Mouse (Mus musculus): ENCODE measurements around the gene Chd4. TPM values are rescaled to one million over a fixed set of nuclear protein-coding genes. Genes with fewer than 3 reads are reported as not detected.

Gene Chd4
- total and polyA plus RNA-seq, 2 experiments, result 14.0 to 30.0 TPM

DNA sequence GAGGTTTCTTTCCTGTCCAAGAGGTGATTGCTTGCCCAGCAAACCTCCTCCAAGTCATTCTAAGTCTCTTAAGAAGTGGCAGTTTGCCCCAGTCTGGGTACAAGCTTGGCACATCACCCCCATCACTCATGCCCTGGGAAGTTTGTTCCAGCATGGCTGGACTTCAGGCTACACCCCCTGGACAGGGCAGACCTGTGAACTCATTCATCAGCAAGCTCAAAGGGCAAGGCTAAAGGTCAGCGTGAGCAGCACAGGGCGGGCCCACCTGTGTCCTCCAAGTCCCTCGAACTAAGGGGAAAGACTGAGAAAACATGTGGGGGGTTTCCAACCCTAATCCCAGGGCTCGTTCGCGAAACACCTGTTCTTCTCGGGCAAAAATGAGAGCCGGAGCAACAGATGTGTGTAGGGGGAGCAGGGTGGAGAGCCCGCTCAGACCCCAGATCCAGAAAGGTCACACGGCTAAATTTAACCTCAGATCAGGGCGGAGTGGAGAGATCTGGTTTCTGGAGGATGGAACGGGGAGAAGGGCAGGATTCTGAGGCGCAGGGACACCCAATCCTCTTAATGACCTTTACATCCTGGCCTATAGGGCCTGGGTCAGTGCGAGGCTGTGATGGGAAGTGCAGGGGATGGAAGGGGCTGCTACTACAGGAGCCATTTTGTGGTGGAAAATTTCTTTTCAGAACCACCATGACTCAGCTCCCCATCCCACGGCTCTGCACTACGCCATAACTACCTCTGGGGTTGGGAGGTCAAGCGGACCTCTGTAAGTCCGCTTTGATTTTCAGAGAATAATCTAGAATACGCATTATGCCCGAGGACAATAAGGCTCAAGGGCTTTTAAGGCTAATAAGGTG lies 68.2 kb downstream of the Chd4 start:
- TF ChIP-seq CTCF (IDR thresholded peaks at IDR 0.05; ENCODE audit: low read depth, low read length) (no peak), POLR2A (IDR thresholded peaks at IDR 0.05; ENCODE audit: extremely low read depth, insufficient read depth, low read length) (no peak)
- H3K9ac ChIP-seq (ENCODE audit: low read depth, low read length), result peak overlapping the region; percentile 95
- peaks cover 8% of the 10 kb centered on the region for H3K4me1 ChIP-seq (ENCODE audit: control insufficient read depth, insufficient read depth, low read length)
- H3K27me3 ChIP-seq (ENCODE audit: control insufficient read depth, insufficient read depth, low read length), result no peaks in the 10 kb centered on the region
- WGBS, result 4% methylated on average over 20 of the region's 20 CpGs
- peaks cover 6% of the 10 kb centered on the region for H3K36me3 ChIP-seq (ENCODE audit: control insufficient read depth, insufficient read depth, low read length)
- peaks cover 14% of the 10 kb centered on the region; the same call in 1 of the 2 replicates for H3K79me2 ChIP-seq (ENCODE audit: control insufficient read depth, insufficient read depth, low read length)
- peak; percentile 93 for DNase-seq (ENCODE audit: extremely low read depth, low read depth, low spot score)
- peak overlapping the region; percentile 91 for H3K27ac ChIP-seq (replicated peaks; ENCODE audit: insufficient read depth, low read depth, low read length)
- H3K4me3 ChIP-seq (ENCODE audit: insufficient read depth, low read depth, low read length), result peak overlapping the region; percentile 95

DNA sequence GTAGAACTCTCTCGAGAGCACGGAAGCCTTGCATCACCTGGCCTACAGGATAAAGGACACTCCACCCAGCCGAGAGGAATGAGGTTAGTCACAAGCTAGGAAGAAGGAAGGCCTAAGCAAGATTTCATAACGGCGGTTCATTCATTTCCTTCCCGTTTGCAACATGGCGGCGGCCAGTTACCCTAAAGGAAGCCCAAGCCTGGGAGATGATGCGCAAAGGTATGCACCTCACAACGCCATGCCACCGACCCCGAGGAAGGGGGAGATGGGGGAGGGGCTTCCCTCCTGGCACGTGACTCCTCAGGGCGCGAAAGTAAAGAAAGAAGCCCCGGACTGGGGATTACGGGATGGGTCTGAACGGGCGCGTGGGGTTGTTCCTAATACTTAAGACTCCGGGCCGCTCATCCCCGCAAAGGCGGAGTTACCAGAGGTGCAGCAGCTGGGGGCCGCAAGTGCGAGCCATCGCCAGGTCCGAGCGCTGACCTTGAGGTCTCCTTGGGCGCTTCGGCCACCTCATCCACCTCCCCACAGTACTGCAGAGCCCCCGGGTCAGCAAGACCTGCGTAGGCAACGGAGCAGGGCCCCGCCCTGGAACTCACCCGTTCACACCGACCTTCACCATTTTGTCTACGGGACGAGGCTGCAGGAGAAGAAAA lies 69.0 kb downstream of the Chd4 start:
- Histone ChIP-seq H3K79me2 (ENCODE audit: control insufficient read depth, insufficient read depth, low read length) (peaks cover 14% of the 10 kb centered on the region; the same call in 1 of the 2 replicates), H3K4me1 (ENCODE audit: control insufficient read depth, insufficient read depth, low read length) (peaks cover 8% of the 10 kb centered on the region), H3K4me3 (ENCODE audit: insufficient read depth, low read depth, low read length) (peak overlapping the region; percentile 95), H3K27me3 (ENCODE audit: control insufficient read depth, insufficient read depth, low read length) (no peaks in the 10 kb centered on the region), H3K9ac (ENCODE audit: low read depth, low read length) (peak overlapping the region; percentile 95), H3K36me3 (ENCODE audit: control insufficient read depth, insufficient read depth, low read length) (peaks cover 6% of the 10 kb centered on the region), H3K27ac (replicated peaks; ENCODE audit: insufficient read depth, low read depth, low read length) (peak overlapping the region; percentile 91)
- TF ChIP-seq POLR2A (IDR thresholded peaks at IDR 0.05; ENCODE audit: extremely low read depth, insufficient read depth, low read length) (no peak), CTCF (IDR thresholded peaks at IDR 0.05; ENCODE audit: low read depth, low read length) (no peak)
- under 1% methylated on average over 39 of the region's 39 CpGs for WGBS
- DNase-seq (ENCODE audit: extremely low read depth, low read depth, low spot score), result peak; percentile 58

DNA sequence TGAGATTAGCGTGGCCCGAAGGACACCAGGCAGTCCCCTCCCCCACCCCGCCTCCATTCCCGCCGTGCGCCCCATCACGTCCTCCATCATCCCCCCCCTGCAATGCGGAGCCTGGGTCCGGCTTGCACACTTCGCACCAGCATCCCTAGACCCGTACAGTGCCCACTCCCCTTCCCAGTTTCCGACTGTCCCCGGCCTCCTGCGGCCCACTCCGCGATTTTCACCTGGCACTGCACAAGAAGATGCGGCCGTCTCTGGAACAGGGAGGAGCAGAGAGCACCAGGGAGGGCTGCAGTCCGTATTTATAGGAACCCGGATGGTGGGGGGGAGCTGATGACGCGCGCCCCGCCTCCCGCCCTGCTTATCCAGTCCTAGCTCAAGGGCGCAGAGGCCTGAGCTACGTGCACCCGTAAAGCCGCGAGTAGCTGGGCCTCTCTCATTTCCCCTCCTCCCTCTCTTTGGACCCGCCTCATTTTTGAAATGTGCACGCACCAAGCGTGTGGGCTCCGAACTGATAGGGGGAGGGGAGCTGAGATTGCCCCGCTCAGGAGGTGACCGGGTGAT lies 69.6 kb downstream of the Chd4 start:
- Histone ChIP-seq H3K9ac (ENCODE audit: low read depth, low read length) (peak overlapping the region; percentile 95), H3K4me3 (ENCODE audit: insufficient read depth, low read depth, low read length) (peak overlapping the region; percentile 95), H3K79me2 (ENCODE audit: control insufficient read depth, insufficient read depth, low read length) (peaks cover 14% of the 10 kb centered on the region; the same call in 1 of the 2 replicates), H3K27ac (replicated peaks; ENCODE audit: insufficient read depth, low read depth, low read length) (peak overlapping the region; percentile 95), H3K27me3 (ENCODE audit: control insufficient read depth, insufficient read depth, low read length) (no peaks in the 10 kb centered on the region), H3K4me1 (ENCODE audit: control insufficient read depth, insufficient read depth, low read length) (peaks cover 8% of the 10 kb centered on the region), H3K36me3 (ENCODE audit: control insufficient read depth, insufficient read depth, low read length) (peaks cover 6% of the 10 kb centered on the region)
- under 1% methylated on average over 36 of the region's 36 CpGs for WGBS
- peak; percentile 100 for TF ChIP-seq POLR2A (IDR thresholded peaks at IDR 0.05; ENCODE audit: extremely low read depth, insufficient read depth, low read length)
- no peak for TF ChIP-seq CTCF (IDR thresholded peaks at IDR 0.05; ENCODE audit: low read depth, low read length)
- peak; percentile 94 for DNase-seq (ENCODE audit: extremely low read depth, low read depth, low spot score)

DNA sequence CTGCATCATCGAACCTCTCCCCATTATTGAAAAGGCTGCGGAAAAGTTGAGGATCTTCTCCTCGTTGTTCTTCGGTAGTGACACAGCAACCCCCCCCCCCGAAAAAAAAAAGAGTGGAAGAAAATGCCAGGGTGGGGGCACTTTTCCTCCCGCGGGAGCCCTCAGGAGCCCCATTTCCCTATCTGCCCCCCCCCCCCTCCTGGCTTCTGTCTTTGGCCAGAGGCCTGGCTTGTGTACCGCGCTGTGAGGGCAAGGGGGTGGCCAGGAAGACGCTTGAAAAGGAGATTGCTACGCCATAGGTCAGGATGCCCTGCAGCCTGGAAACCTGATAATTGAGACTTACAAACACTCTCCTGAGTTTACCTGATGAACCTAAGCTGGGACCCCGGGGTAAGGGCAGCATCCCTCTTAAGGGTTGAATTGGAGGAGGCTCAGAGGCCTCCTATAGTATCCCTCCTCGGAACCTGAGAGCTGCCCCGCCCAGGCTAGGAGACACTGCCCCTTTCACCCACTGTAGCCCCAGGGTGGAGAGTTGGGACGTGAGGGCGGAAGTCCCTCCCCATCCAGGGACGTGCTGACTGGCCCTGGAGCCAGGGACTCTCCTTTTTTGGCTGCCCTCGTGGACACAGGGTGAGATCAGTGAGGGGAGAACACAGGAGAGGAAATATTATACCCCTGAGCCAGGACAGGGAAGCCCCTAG lies 70.4 kb downstream of the Chd4 start, which contains the start of gene Gapdh:
TSS of gene Gapdh (minus strand) at position 417 of the 701 bp plus-strand sequence.
- H3K27ac ChIP-seq (replicated peaks; ENCODE audit: insufficient read depth, low read depth, low read length), result peak within 1 kb of the TSS; percentile 96
- WGBS, result 3% methylated on average over 18 of the region's 18 CpGs
- H3K27me3 ChIP-seq (ENCODE audit: control insufficient read depth, insufficient read depth, low read length), result no peaks in the 10 kb centered on the region
- peaks cover 8% of the 10 kb centered on the region for H3K4me1 ChIP-seq (ENCODE audit: control insufficient read depth, insufficient read depth, low read length)
- TF ChIP-seq POLR2A (IDR thresholded peaks at IDR 0.05; ENCODE audit: extremely low read depth, insufficient read depth, low read length) (peak; percentile 54; the same call in 1 of the 2 replicates), CTCF (IDR thresholded peaks at IDR 0.05; ENCODE audit: low read depth, low read length) (no peak)
- H3K79me2 ChIP-seq (ENCODE audit: control insufficient read depth, insufficient read depth, low read length), result peaks cover 14% of the 10 kb centered on the region; the same call in 1 of the 2 replicates
- DNase-seq (ENCODE audit: extremely low read depth, low read depth, low spot score), result peak; percentile 94
- H3K4me3 ChIP-seq (ENCODE audit: insufficient read depth, low read depth, low read length), result peak within 1 kb of the TSS; percentile 95
- H3K9ac ChIP-seq (ENCODE audit: low read depth, low read length), result peak within 1 kb of the TSS; percentile 95
- H3K36me3 ChIP-seq (ENCODE audit: control insufficient read depth, insufficient read depth, low read length), result peaks cover 6% of the 10 kb centered on the region
